Mouse (Mus musculus) kidney, embryonic 14.5 days (tissue): ENCODE measurements at regions not wholly inside any gene's neighbourhood (a gene's known extent, or its start where the extent isn't known, plus 50 kb on each side); places are given as distances from the start of the nearest gene placed in this dataset.

Experiments
- ATAC-seq: fragments of 200-750 bp; cut with Nextera tagmentation; 2 replicates; pipeline ENCODE4 v1.8.0; 2017; ENCODE audit warnings: moderate number of reproducible peaks, mild to moderate bottlenecking, moderate TSS enrichment, moderate library complexity; ENCODE audit not compliant: low FRiP score, low TSS enrichment
- H3K27ac ChIP-seq: fragments of 300-500 bp; sonication (generic); 2 replicates; pipeline ENCODE4 v1.5.1; 2014; ENCODE audit warnings: low read depth, mild to moderate bottlenecking, low read length, moderate library complexity, mixed read lengths
- H3K27me3 ChIP-seq: fragments of 300-500 bp; sonication (generic); 2 replicates; pipeline ENCODE4 v1.6.1; 2014; ENCODE audit warnings: mild to moderate bottlenecking, low read length; ENCODE audit not compliant: control insufficient read depth, insufficient read depth
- H3K36me3 ChIP-seq: fragments of 300-500 bp; sonication (generic); 2 replicates; pipeline ENCODE4 v1.6.1; 2014; ENCODE audit warnings: low read length, mixed read lengths; ENCODE audit not compliant: control insufficient read depth, insufficient read depth
- H3K4me1 ChIP-seq: fragments of 300-500 bp; sonication (generic); 2 replicates; pipeline ENCODE4 v1.6.1; 2014; ENCODE audit warnings: low read length, mixed read lengths; ENCODE audit not compliant: control insufficient read depth, insufficient read depth
- H3K4me2 ChIP-seq: fragments of 300-500 bp; sonication (generic); replicated peaks from 2 replicates; pipeline ENCODE4 v1.6.1; 2014; ENCODE audit warnings: low read depth, mild to moderate bottlenecking, low read length
- H3K4me3 ChIP-seq: fragments of 300-500 bp; sonication (generic); 2 replicates; pipeline ENCODE4 v1.5.1; 2014; ENCODE audit warnings: mild to moderate bottlenecking, low read length
- H3K9ac ChIP-seq: fragments of 300-500 bp; sonication (generic); 2 replicates; pipeline ENCODE4 v1.6.1; 2014; ENCODE audit warnings: low read depth, mild to moderate bottlenecking, low read length, moderate library complexity
- H3K9me3 ChIP-seq: fragments of 300-500 bp; sonication (generic); 2 replicates; pipeline ENCODE4 v1.6.1; 2016; ENCODE audit warnings: low read length; ENCODE audit not compliant: control insufficient read depth
- WGBS: fragments of 180-500 bp; shearing (Covaris S2); extraction: QIAGEN DNeasy Blood & Tissue Kit; methylation state at CpG from one replicate; pipeline ENCODE4 v1.1.7; 2014; 5-methylcytosine and 5-hydroxymethylcytosine counted together

DNA sequence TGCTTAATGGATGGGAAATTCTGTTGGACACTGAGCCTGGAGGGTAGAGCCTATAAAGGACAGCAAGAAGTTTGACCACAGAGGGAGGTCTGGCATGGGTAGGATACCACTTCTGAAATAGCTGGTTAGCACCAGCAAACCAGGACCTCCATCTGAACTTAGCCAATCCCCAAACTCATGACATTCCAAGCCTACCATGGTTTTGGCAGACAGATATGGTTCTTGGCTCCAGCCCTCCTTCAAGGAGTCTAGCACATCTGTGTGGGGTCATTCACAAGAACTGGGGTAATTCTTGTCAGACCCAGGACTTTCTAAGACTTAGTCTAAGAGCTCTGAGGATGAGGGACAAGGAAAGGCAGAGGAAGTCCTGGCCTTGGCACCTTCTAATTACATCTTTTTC lies 187.7 kb downstream of the Phlda1 start:
- peaks cover 7% of the 10 kb centered on the region; the same call in 1 of the 2 replicates for H3K9me3 ChIP-seq
- no peaks in the 10 kb centered on the region for H3K36me3 ChIP-seq
- H3K9ac ChIP-seq = no peak overlapping the region
- no peak overlapping the region for H3K4me3 ChIP-seq
- H3K4me1 ChIP-seq = peaks cover 32% of the 10 kb centered on the region
- 0 out of 2 replicates have a peak overlapping the region, but pooled peaks have one; percentile 31 for H3K27ac ChIP-seq
- no peak overlapping the region for H3K4me2 ChIP-seq
- no peaks in the 10 kb centered on the region for H3K27me3 ChIP-seq
- no peak for ATAC-seq

DNA sequence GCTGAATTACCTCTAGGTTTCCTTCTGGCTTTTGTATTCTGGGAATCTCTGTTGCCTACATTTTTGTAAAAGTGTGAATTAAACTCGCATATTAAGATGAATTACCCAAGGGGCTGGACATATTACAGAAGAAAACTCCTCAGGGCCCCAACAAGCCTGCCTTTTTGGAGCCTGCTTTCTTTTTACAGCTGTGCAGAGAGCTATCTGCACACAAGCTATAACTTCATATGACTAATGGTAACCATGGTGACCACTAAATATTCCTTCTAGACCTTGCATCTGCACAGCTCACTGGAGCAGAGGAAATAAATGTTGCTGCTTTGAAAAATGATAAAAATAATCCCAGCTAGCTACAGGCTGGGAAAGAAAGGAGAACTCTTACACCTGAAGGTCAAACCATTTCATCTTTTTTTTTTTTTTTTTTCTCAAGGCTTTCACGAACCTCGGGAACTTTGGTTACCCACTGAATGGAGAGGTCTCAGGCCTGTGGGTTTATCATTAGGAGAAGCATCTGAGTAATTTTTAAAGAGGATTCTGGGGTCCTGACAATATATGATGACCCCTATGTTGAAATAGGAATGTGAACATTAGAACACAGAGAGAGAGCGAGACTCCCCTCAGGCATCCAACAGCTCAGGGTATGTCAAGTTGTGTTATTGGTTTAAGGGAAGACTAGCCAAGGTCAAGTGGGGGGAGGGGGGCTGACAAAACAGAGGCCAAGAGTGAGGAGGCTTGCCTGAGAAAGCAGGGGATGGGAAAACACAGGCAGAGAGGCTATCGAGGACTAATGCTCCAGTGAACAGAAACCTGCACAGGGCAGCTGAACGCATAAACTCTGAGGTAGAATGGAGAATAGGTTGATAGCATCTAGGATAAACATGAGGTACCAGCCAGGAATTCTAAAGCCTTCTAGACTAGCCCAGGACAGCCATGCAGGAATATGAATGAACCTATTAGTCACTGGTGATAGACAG lies 188.4 kb downstream of the Phlda1 start:
- Histone ChIP-seq H3K27ac (peak overlapping the region; percentile 31; the same call in 1 of the 2 replicates), H3K4me1 (peaks cover 32% of the 10 kb centered on the region)
- peak; percentile 63 for ATAC-seq

DNA sequence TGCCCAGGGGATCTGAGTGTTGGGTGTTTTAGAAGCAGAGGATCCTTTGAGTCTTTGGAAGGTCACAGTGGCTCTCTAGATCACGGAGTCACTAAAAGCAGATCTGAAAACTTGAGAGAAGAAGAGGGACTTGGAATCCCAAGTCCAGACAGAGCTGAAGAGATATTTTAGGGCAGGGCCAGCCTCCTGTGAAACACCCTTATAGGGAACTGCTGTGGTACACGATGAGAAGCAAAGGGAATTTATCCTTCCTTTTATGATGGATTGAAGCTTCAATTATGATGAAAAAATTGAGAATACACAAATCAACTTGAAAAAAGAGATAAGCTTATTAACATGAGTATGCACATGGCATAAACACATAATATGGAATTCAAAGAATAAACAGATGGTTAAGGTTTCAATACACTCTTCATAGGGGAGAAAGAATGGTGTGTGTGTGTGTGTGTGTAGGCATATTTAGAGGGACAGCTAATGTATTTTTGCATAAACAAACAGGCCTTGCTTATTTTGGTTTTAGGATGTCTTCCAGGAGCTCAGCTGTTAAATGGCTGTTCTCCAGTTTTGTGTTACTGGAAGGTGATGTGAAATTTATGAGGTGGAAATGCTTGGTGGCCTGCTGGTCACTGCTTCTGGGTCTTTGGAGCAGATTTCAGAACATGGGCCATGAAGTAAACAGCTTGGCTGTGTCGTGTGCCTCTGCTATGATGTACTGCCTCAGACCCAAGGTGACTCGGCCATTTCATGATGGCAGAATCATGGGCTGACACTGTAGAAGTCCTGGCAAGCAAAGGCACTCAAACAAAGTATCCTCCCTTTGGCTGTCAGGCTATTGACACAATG lies 190.1 kb downstream of the Phlda1 start:
- Histone ChIP-seq H3K9ac (no peak overlapping the region), H3K27ac (no peak overlapping the region; the same call in 1 of the 2 replicates), H3K4me1 (peaks cover 27% of the 10 kb centered on the region), H3K27me3 (no peaks in the 10 kb centered on the region), H3K9me3 (peaks cover 7% of the 10 kb centered on the region; the same call in 1 of the 2 replicates), H3K36me3 (no peaks in the 10 kb centered on the region), H3K4me2 (no peak overlapping the region), H3K4me3 (no peak overlapping the region)
- ATAC-seq = peak; percentile 71; the same call in 1 of the 2 replicates
- WGBS = 41% methylated on average over 4 of the region's 4 CpGs

More for the DNA sequence above, 188.4 kb downstream of the Phlda1 start:
- WGBS = 29% methylated on average over 6 of the region's 6 CpGs
- Histone ChIP-seq H3K27me3 (no peaks in the 10 kb centered on the region), H3K9ac (no peak overlapping the region), H3K4me3 (no peak overlapping the region), H3K36me3 (no peaks in the 10 kb centered on the region), H3K4me2 (no peak overlapping the region), H3K9me3 (peaks cover 7% of the 10 kb centered on the region; the same call in 1 of the 2 replicates)

DNA sequence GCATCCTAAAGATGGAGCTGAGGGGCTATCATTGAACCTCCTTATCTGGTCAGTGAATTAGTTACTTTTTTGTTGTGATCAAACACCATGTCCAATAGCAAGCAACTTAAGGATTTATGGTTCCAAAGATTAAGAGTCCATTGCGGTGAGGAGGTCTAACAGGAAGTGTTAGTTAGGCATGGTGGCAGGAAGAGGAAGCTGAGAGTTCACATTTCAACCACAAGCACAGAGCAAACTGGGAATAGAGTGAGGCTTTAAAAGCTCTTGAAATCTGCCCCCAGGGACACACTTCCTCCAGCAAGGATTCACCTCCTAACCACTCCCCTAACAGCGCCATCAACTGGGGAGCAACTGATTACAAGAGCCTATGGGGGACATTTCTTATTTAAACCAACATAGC lies 190.9 kb downstream of the Phlda1 start:
- Histone ChIP-seq H3K4me1 (peaks cover 27% of the 10 kb centered on the region), H3K9ac (no peak overlapping the region), H3K4me2 (no peak overlapping the region), H3K27me3 (no peaks in the 10 kb centered on the region), H3K36me3 (no peaks in the 10 kb centered on the region), H3K4me3 (no peak overlapping the region), H3K9me3 (peaks cover 7% of the 10 kb centered on the region; the same call in 1 of the 2 replicates), H3K27ac (0 out of 2 replicates have a peak overlapping the region, but pooled peaks have one; percentile 6)
- no peak for ATAC-seq
- 67% methylated on average over 2 of the region's 2 CpGs for WGBS

DNA sequence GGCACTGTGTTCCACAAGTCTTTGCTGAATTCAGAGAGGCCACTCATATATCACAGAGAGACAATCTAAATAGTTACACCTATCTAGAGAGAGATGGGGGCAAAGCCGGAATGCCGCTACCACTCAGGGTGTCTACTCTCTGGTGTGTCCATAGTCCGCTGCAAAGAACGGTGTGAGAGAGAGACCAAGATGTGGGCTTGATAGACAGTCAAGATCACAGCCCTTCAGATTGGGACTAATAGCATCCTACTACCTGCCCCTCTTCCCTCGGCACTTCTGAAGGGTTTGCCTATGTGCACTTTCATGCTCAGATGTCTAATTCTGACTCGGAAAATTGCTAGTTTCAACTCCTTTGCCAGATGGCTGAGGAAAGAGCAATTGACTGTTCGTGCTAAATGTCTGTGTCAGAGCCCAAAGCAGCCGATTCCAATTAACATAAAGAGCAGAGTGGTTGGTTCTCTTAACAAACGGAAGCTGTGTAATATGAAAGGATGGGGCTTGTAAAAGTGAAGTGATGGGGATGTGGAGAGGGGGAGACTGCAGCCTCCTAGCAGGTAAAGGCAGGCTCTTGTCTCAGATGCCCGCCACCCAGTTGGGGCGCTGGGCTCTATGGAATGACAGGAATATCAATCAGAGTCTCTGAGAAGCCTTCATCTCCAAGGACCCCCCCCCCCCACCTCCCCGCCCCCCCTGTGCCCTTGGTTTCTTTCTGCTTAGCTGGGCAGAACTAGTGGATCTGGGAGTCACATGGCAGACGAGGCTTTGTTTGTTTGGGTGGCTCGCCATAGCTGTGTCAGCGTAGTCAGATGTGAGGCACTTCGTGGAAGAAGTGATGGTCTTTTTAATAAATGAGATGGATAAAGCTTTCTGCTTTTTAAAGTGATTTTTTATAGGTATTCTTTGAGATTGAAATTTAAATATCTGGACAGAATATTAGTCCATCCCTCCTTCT lies 193.7 kb downstream of the Phlda1 start:
- Histone ChIP-seq H3K9ac (no peak overlapping the region), H3K9me3 (peaks cover 7% of the 10 kb centered on the region; the same call in 1 of the 2 replicates), H3K27me3 (no peaks in the 10 kb centered on the region), H3K27ac (no peak overlapping the region), H3K4me3 (no peak overlapping the region), H3K4me2 (no peak overlapping the region), H3K36me3 (no peaks in the 10 kb centered on the region), H3K4me1 (peaks cover 18% of the 10 kb centered on the region)
- no peak for ATAC-seq
- 64% methylated on average over 16 of the region's 16 CpGs for WGBS

DNA sequence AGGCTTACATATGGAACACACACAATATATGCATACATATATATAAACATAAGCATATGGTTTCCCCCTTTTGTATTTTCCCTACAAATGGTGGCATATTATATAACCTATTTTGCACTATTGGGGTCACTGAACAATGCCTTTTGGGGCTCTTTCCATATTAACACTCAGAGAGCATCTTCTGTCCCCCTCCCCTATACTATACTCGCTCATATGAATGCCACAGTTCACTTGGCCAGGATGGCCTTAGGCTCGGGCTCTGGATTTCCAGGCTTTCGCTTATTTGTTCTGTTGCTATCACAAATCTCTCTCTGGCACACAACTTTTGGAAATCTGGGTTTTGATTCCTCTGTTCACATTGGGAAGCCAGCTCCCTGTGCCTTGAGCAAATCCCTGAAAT lies 194.5 kb downstream of the Phlda1 start:
- Histone ChIP-seq H3K36me3 (no peaks in the 10 kb centered on the region), H3K9ac (no peak overlapping the region), H3K9me3 (peaks cover 7% of the 10 kb centered on the region; the same call in 1 of the 2 replicates), H3K4me1 (peaks cover 11% of the 10 kb centered on the region), H3K4me3 (no peak overlapping the region), H3K4me2 (no peak overlapping the region), H3K27ac (no peak overlapping the region), H3K27me3 (no peaks in the 10 kb centered on the region)
- no peak for ATAC-seq
- WGBS = 79% methylated on average over 3 of the region's 3 CpGs

DNA sequence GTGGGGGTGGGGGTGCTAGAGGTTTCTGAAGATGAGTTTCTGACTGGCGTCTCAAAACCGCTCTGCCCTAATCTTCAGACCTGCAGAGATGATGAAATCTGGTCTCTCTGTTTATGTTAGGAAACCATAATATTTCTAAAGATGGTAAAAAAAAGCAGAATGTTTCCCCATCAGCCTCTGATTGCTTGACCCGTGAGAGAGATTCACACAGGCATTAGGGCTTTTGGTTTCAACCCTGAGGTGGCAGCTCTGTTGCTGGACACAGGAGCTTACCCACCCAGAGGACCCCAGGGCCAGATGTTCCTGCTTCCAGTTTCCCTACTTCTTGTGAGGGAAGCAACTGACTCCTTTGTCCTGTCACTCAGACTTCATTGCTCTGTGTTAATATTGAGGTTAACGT lies 195.1 kb downstream of the Phlda1 start:
- WGBS = 64% methylated on average over 4 of the region's 4 CpGs
- ATAC-seq = no peak

DNA sequence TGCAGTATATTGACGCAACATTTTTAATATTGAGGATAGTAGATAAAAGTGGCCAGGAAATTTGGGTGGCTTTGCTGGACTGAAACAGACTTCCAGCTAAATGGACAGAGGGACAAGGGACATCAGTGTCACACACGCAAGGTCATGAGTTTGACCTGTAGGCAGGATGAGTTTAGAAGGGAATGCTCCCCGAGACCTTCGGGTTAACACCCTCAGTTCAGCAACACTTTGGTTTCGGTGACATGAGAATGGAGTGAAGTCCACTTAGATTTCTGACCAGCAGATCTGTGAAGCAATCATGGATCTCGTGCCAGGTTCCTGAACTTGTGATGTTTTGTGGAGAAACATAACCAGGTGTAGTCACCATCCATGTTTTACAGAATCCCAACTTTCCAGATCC lies 196.3 kb downstream of the Phlda1 start:
- Histone ChIP-seq H3K27ac (no peak overlapping the region), H3K4me3 (no peak overlapping the region), H3K9me3 (peaks cover 8% of the 10 kb centered on the region; the same call in 1 of the 2 replicates), H3K4me2 (no peak overlapping the region), H3K9ac (no peak overlapping the region), H3K36me3 (no peaks in the 10 kb centered on the region), H3K27me3 (no peaks in the 10 kb centered on the region), H3K4me1 (no peaks in the 10 kb centered on the region)
- ATAC-seq = no peak
- 96% methylated on average over 6 of the region's 6 CpGs for WGBS

More for the DNA sequence above, 195.1 kb downstream of the Phlda1 start:
- no peak overlapping the region for H3K4me2 ChIP-seq
- H3K27ac ChIP-seq = no peak overlapping the region
- H3K27me3 ChIP-seq = no peaks in the 10 kb centered on the region
- H3K4me3 ChIP-seq = no peak overlapping the region
- H3K9ac ChIP-seq = no peak overlapping the region
- peaks cover 11% of the 10 kb centered on the region; the same call in 1 of the 2 replicates for H3K9me3 ChIP-seq
- 0 out of 2 replicates have a peak, but pooled peaks cover 7% of the 10 kb centered on the region for H3K4me1 ChIP-seq
- H3K36me3 ChIP-seq = no peaks in the 10 kb centered on the region
